Mouse (Mus musculus) CH12F3 (cell line): Measurements from ENCODE around the gene Ngef.

Source experiments
- in situ Hi-C: fragments of 300-500 bp; cut with MboI; formaldehyde crosslinking; loops from 2 replicates; pipeline ENCODE4 v1.14.3; 2020; ENCODE audit warnings: low sequenced_read_pairs

Ngef gene

GRCm38 (mm10) chr1:87573800-87574215 is at the start of gene Ngef:
TSS of gene Ngef (minus strand) at chr1:87573870.
- in situ Hi-C loops, result no loop called here

- in situ Hi-C loops, result no loop called here
Observed at GRCm38 (mm10) chr1:87621858-87622279, 48.2 kb upstream of the Ngef start.

- in situ Hi-C loops, result no loop called here
Observed at GRCm38 (mm10) chr1:87621146-87621857, 47.6 kb upstream of the Ngef start.

GRCm38 (mm10) chr1:87620693-87621092 is 47.0 kb upstream of the Ngef start:
- in situ Hi-C loops, result no loop called here

- in situ Hi-C loops, result no loop called here
Observed at GRCm38 (mm10) chr1:87620211-87620668, 46.6 kb upstream of the Ngef start, which contains the start of gene Inpp5d. TSS of gene Inpp5d (plus strand) at chr1:87620312.

- in situ Hi-C loops, result no loop called here
Observed at GRCm38 (mm10) chr1:87614576-87615295, 41.1 kb upstream of the Ngef start.

GRCm38 (mm10) chr1:87608416-87609046 is 34.9 kb upstream of the Ngef start:
- in situ Hi-C loops, result no loop called here

GRCm38 (mm10) chr1:87607385-87608091 is 33.9 kb upstream of the Ngef start:
- in situ Hi-C loops, result no loop called here

- in situ Hi-C loops, result no loop called here
Observed at GRCm38 (mm10) chr1:87605296-87605695, 31.6 kb upstream of the Ngef start.

GRCm38 (mm10) chr1:87603389-87603788 is 29.7 kb upstream of the Ngef start:
- in situ Hi-C loops, result no loop called here

GRCm38 (mm10) chr1:87601801-87602200 is 28.1 kb upstream of the Ngef start:
- in situ Hi-C loops, result no loop called here

- in situ Hi-C loops, result no loop called here
Observed at GRCm38 (mm10) chr1:87600533-87600932, 26.9 kb upstream of the Ngef start.

GRCm38 (mm10) chr1:87594671-87595070 is 21.0 kb upstream of the Ngef start:
- in situ Hi-C loops, result no loop called here

- in situ Hi-C loops, result no loop called here
Observed at GRCm38 (mm10) chr1:87594261-87594660, 20.6 kb upstream of the Ngef start.

- in situ Hi-C loops, result no loop called here
Observed at GRCm38 (mm10) chr1:87589980-87590379, 16.3 kb upstream of the Ngef start.

GRCm38 (mm10) chr1:87589162-87589561 is 15.5 kb upstream of the Ngef start:
- in situ Hi-C loops, result no loop called here

GRCm38 (mm10) chr1:87580824-87581223 is 7.2 kb upstream of the Ngef start:
- in situ Hi-C loops, result no loop called here

GRCm38 (mm10) chr1:87578965-87579364 is 5.3 kb upstream of the Ngef start:
- in situ Hi-C loops, result no loop called here

GRCm38 (mm10) chr1:87574785-87575184 is 1.1 kb upstream of the Ngef start:
- in situ Hi-C loops, result no loop called here

GRCm38 (mm10) chr1:87574353-87574752 is 683 bp upstream of the Ngef start:
- in situ Hi-C loops, result no loop called here

GRCm38 (mm10) chr1:87573261-87573660 is 409 bp downstream of the Ngef start:
- in situ Hi-C loops, result no loop called here
